Mouse (Mus musculus): ENCODE data around the gene Gfod1. TPM values are rescaled to one million over a fixed set of nuclear protein-coding genes. Genes with fewer than 3 reads are reported as not detected.

Gfod1 gene
- polyA plus RNA-seq, 1 experiment from 2014 or later = 1.2 TPM

DNA sequence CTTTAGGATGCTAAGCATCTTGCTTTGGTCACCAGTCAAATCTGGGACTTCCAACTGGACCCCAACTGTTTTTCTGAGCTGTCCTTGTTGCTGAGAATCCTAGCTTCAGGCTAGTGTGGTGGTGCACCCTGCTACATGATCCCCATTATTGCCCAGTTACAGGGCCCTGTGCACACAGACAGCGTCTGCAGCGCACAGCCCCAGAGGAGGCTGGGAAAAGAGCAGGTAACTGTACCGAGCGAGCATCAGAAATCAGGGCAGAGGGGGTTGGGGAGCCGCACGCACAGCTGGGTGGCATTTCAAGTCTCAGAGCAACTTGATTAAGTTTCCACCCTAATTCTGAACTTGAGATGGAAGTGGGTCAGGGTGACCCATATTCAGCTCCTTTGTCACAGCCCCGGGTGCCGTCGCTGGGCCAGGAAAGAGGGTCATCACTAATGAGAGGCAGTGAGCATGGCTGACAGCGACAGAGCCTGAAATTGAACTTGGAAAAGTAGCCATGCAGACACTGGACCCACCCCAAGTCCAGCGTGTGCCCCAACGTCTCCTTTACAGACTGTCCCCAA is 97.8 kb downstream of the Gfod1 start:
- ATAC-seq (ENCODE audit: insufficient number of reproducible peaks, low FRiP score, low TSS enrichment, low read depth) = no peak
- no peak overlapping the region for H3K27ac ChIP-seq
- H3K4me3 ChIP-seq = no peak overlapping the region
- no peaks in the 10 kb centered on the region for H3K27me3 ChIP-seq
- no peak overlapping the region for H3K4me2 ChIP-seq
- no peaks in the 10 kb centered on the region for H3K36me3 ChIP-seq
- H3K9ac ChIP-seq = no peak overlapping the region
- 84% methylated on average over 12 of the region's 12 CpGs for WGBS
- peaks cover 13% of the 10 kb centered on the region; the same call in 1 of the 2 replicates for H3K4me1 ChIP-seq
- no peaks in the 10 kb centered on the region for H3K9me3 ChIP-seq

DNA sequence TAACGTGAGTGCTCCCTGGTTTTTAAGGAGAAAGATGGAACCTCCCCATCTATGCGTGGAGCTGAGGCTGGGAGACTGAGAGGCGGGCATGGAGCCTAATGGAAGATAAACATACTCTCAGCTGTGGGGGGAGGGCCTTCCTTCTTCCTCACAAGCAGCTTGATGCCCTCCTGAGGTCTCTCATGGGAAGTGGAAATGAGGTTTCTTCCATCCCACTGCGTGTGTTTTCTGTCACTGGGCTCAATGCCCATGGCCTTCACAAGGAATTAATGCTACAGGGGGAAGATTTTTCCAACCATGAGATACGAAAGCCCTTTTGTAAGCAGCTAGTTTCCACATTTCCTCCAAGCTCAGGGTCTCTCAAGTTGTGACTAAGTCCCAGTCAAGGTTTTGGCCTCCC is 100.3 kb downstream of the Gfod1 start:
- H3K27ac ChIP-seq = no peak overlapping the region
- H3K9ac ChIP-seq = no peak overlapping the region
- ATAC-seq (ENCODE audit: insufficient number of reproducible peaks, low FRiP score, low TSS enrichment, low read depth) = no peak

DNA sequence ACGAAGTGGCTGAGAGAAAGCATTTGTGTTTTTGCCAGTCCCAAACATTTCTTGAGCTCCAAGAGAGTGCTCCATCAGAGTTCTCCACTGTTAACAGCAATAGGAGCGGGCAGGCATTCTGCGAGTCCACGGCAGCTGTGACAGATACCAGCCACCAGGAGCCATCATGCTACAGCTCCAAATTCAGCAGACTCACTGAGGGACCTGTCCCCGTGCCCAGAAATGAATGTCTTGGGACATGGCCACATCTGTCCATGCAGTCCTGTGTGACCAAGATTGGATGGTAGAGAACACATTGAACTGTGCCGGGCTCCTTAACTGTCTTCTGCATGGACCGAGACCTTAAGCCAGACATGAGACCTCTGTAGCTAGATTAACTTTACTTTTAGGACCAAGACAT is 100.7 kb downstream of the Gfod1 start:
- no peak for ATAC-seq (ENCODE audit: insufficient number of reproducible peaks, low FRiP score, low TSS enrichment, low read depth)
- H3K36me3 ChIP-seq = peaks cover 3% of the 10 kb centered on the region; the same call in 1 of the 2 replicates
- no peak overlapping the region for H3K4me2 ChIP-seq
- H3K4me1 ChIP-seq = peaks cover 3% of the 10 kb centered on the region; the same call in 1 of the 2 replicates
- no peak overlapping the region for H3K9ac ChIP-seq
- H3K27me3 ChIP-seq = no peaks in the 10 kb centered on the region
- no peaks in the 10 kb centered on the region for H3K9me3 ChIP-seq
- H3K27ac ChIP-seq = no peak overlapping the region
- H3K4me3 ChIP-seq = no peak overlapping the region
- WGBS = 85% methylated on average over 7 of the region's 7 CpGs

More for the DNA sequence above, 100.3 kb downstream of the Gfod1 start:
- Histone ChIP-seq H3K36me3 (peaks cover 3% of the 10 kb centered on the region; the same call in 1 of the 2 replicates), H3K9me3 (no peaks in the 10 kb centered on the region), H3K27me3 (no peaks in the 10 kb centered on the region), H3K4me1 (peaks cover 3% of the 10 kb centered on the region; the same call in 1 of the 2 replicates), H3K4me2 (no peak overlapping the region), H3K4me3 (no peak overlapping the region)
- WGBS = 66% methylated on average over 5 of the region's 5 CpGs

DNA sequence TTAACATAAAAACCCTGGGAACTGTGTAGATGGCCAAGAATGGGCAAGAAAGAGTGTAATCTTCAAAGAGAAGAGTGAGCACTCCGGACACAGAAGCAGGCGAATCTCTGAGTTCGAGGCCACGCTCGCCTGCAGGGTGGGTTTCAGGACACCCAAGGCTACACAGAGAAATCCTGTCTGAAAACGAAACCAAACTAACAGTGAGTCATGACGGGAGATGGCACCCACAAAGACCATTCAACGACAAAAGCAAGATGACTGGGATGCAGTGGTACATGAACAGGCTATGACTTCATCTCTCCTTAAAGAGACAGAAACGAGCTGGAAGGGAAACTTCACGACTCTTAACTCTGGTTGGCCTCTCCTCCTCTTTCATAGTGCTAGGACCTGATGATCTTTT is 101.6 kb downstream of the Gfod1 start:
- no peak overlapping the region for H3K9ac ChIP-seq
- H3K27ac ChIP-seq = no peak overlapping the region
- peaks cover 3% of the 10 kb centered on the region; the same call in 1 of the 2 replicates for H3K36me3 ChIP-seq
- no peak overlapping the region for H3K4me2 ChIP-seq
- peaks cover 3% of the 10 kb centered on the region; the same call in 1 of the 2 replicates for H3K4me1 ChIP-seq
- no peak overlapping the region for H3K4me3 ChIP-seq
- WGBS = 82% methylated on average over 10 of the region's 10 CpGs
- ATAC-seq (ENCODE audit: insufficient number of reproducible peaks, low FRiP score, low TSS enrichment, low read depth) = no peak
- no peaks in the 10 kb centered on the region for H3K9me3 ChIP-seq
- no peaks in the 10 kb centered on the region for H3K27me3 ChIP-seq

DNA sequence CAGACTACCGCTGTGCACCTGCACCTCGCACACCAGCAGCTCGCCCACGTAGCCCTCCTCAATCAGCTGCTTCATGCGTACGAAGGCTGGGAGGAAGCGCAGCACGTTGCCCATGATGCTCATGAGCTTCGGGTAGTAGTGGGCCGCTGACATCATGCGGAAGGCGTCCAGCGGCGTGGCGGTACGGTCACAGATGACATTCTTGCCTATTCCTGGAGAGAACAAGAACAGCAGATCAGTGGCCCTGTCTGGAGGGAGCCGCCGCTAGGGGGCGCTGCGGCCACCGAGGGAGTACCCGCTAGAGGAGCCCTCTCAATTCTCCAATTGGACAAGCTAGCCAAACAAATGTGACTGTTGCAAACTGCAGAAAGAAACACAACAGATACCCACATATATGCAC is 102.9 kb downstream of the Gfod1 start:
- no peak for ATAC-seq (ENCODE audit: insufficient number of reproducible peaks, low FRiP score, low TSS enrichment, low read depth)
- Histone ChIP-seq H3K4me2 (no peak overlapping the region), H3K27ac (no peak overlapping the region), H3K9me3 (no peaks in the 10 kb centered on the region), H3K36me3 (peaks cover 3% of the 10 kb centered on the region; the same call in 1 of the 2 replicates), H3K4me3 (no peak overlapping the region), H3K4me1 (peaks cover 3% of the 10 kb centered on the region; the same call in 1 of the 2 replicates), H3K9ac (no peak overlapping the region), H3K27me3 (no peaks in the 10 kb centered on the region)
- 44% methylated on average over 22 of the region's 22 CpGs for WGBS

DNA sequence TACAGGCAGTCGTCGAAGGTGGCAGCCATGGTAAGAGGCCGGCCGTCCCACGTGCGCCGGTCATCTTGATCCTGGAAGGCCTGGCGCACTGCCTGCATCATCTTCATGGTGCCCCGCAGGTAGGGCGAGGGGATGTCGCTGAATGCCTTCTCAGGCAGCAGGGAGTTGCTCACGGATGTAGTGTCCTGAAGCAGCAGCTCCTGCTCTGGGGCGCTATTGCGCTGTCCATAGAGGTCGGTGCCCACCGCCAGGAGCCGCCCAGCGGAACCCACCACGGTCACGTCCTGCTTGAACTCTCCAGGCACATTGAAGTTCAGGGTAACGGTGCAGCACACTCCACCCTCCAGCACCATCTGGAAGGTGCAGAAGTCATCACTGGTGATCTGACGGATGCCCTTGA is 103.5 kb downstream of the Gfod1 start:
- Histone ChIP-seq H3K4me3 (no peak overlapping the region), H3K27ac (no peak overlapping the region), H3K36me3 (peaks cover 3% of the 10 kb centered on the region; the same call in 1 of the 2 replicates), H3K9ac (no peak overlapping the region), H3K9me3 (no peaks in the 10 kb centered on the region), H3K4me2 (no peak overlapping the region), H3K27me3 (no peaks in the 10 kb centered on the region), H3K4me1 (peaks cover 3% of the 10 kb centered on the region; the same call in 1 of the 2 replicates)
- 77% methylated on average over 22 of the region's 22 CpGs for WGBS
- no peak for ATAC-seq (ENCODE audit: insufficient number of reproducible peaks, low FRiP score, low TSS enrichment, low read depth)

DNA sequence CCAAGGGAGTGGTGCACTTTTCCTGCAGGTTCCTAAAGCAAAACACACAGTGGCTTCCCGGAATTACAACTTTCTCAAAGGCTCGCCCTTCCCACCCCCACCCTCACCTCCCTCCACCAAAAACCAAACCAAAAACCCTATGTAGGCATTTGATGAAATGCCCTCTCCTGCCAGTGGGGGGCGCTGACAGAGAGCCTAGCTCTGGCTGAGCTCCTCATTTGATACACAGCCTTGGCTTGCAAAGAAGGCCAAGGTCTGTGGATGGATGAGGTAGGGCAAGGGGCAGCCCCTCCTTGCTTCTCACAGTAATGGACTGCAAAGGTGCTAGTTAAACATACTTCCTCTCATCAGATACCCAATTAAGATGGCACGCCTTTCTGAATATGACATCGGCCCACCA is 104.2 kb downstream of the Gfod1 start:
- 67% methylated on average over 5 of the region's 5 CpGs for WGBS
- peaks cover 3% of the 10 kb centered on the region; the same call in 1 of the 2 replicates for H3K36me3 ChIP-seq
- ATAC-seq (ENCODE audit: insufficient number of reproducible peaks, low FRiP score, low TSS enrichment, low read depth) = no peak
- no peak overlapping the region for H3K27ac ChIP-seq
- no peak overlapping the region for H3K4me3 ChIP-seq
- H3K9me3 ChIP-seq = no peaks in the 10 kb centered on the region
- H3K4me2 ChIP-seq = no peak overlapping the region
- H3K9ac ChIP-seq = no peak overlapping the region
- no peaks in the 10 kb centered on the region for H3K27me3 ChIP-seq
- peaks cover 3% of the 10 kb centered on the region; the same call in 1 of the 2 replicates for H3K4me1 ChIP-seq

DNA sequence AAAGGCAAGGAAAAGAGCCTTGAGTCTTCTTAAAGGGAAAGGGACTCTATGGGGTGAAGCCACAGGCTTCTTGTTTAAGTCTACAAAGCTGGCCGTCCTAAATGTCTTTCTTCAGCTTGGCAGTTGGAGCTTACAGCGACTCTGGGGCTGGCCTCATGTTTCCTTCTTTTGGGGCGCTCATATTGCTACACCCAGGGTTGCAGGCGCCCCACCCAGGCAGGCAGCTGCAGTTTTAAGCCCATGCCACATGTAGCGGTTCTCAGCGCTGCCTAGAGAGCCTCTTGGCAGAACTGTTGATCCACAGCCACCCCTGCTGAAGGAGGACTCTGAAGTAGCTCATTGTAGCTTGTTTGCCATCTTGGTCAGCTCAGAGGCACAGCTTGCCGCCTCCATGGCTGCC is 104.7 kb downstream of the Gfod1 start:
- Histone ChIP-seq H3K27me3 (no peaks in the 10 kb centered on the region), H3K27ac (no peak overlapping the region), H3K4me2 (no peak overlapping the region), H3K4me1 (peaks cover 3% of the 10 kb centered on the region; the same call in 1 of the 2 replicates), H3K9ac (no peak overlapping the region), H3K9me3 (no peaks in the 10 kb centered on the region), H3K4me3 (no peak overlapping the region), H3K36me3 (peaks cover 3% of the 10 kb centered on the region; the same call in 1 of the 2 replicates)
- no peak for ATAC-seq (ENCODE audit: insufficient number of reproducible peaks, low FRiP score, low TSS enrichment, low read depth)
- 82% methylated on average over 7 of the region's 7 CpGs for WGBS

DNA sequence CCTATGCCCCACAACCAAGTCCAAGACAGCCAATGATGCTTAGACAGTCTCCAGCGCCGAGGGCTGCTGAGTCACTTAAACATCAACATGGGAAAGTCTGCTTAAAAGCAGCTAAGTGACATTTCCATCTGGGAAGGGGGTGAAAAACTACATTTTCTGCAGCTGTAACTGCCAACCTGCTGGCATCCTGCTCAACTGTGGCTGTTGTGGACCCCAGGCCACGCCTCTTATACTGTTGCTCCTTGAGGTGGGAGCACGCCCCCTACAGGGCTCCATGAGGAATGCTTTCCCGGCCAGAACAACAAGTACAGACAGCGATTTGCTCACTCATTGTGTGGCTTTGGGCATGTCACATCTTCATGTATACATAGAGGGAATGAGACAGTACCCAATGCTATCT is 106.8 kb downstream of the Gfod1 start:
- no peak overlapping the region for H3K9ac ChIP-seq
- no peaks in the 10 kb centered on the region for H3K27me3 ChIP-seq
- no peak overlapping the region for H3K4me2 ChIP-seq
- H3K4me3 ChIP-seq = no peak overlapping the region
- ATAC-seq (ENCODE audit: insufficient number of reproducible peaks, low FRiP score, low TSS enrichment, low read depth) = no peak
- peaks cover 3% of the 10 kb centered on the region; the same call in 1 of the 2 replicates for H3K36me3 ChIP-seq
- H3K4me1 ChIP-seq = no peaks in the 10 kb centered on the region
- H3K27ac ChIP-seq = no peak overlapping the region
- whole genome bisulfite sequencing = 67% methylated on average over 6 of the region's 6 CpGs
- H3K9me3 ChIP-seq = no peaks in the 10 kb centered on the region

DNA sequence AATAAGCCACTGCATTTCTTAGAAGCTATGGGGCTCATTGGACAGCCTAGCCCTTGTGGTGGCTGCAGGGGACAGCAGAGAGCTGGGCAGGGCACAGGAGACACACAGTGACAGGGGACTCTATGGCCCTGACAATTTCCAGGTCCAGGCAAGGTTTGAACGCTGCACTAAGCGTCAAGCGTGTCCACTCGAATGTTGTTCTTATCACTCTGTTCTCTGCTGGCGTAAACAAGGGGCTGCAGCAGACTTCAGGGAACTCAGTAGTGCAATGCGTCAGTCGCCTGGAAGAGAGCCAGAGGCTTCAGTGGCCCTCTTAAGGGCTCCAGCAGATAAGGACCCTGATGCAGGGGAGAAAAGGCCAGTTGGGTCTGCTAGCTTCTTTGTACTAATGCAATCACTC is 108.0 kb downstream of the Gfod1 start:
- Histone ChIP-seq H3K4me1 (peaks cover 3% of the 10 kb centered on the region; the same call in 1 of the 2 replicates), H3K27me3 (no peaks in the 10 kb centered on the region), H3K36me3 (peaks cover 3% of the 10 kb centered on the region; the same call in 1 of the 2 replicates), H3K9me3 (no peaks in the 10 kb centered on the region), H3K9ac (no peak overlapping the region), H3K4me2 (no peak overlapping the region), H3K4me3 (no peak overlapping the region), H3K27ac (no peak overlapping the region)
- 38% methylated on average over 7 of the region's 7 CpGs for WGBS
- ATAC-seq (ENCODE audit: insufficient number of reproducible peaks, low FRiP score, low TSS enrichment, low read depth) = no peak

DNA sequence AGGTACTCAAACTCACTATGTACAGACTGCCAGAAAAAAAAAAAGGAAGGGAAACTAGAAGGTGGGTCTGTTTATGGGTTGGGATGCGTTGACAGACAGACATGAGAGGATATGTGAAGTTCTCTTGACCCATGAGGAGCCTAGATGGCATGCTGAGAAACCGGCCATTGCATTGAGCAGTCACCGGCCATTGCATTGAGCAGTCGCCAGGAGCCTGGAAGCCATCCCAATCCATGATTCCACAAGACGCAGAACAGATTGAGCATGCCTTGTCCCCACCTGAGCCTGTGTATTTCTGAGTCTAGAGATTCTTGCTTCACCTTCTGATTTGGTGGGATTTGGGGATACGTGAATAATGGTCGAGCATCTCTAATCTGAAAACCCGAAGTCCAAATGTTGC is 110.0 kb downstream of the Gfod1 start:
- Histone ChIP-seq H3K9ac (no peak overlapping the region), H3K36me3 (no peaks in the 10 kb centered on the region), H3K27ac (no peak overlapping the region), H3K4me1 (peaks cover 3% of the 10 kb centered on the region; the same call in 1 of the 2 replicates), H3K4me3 (no peak overlapping the region), H3K4me2 (no peak overlapping the region), H3K9me3 (no peaks in the 10 kb centered on the region), H3K27me3 (no peaks in the 10 kb centered on the region)
- ATAC-seq (ENCODE audit: insufficient number of reproducible peaks, low FRiP score, low TSS enrichment, low read depth) = no peak
- WGBS = 93% methylated on average over 8 of the region's 8 CpGs

DNA sequence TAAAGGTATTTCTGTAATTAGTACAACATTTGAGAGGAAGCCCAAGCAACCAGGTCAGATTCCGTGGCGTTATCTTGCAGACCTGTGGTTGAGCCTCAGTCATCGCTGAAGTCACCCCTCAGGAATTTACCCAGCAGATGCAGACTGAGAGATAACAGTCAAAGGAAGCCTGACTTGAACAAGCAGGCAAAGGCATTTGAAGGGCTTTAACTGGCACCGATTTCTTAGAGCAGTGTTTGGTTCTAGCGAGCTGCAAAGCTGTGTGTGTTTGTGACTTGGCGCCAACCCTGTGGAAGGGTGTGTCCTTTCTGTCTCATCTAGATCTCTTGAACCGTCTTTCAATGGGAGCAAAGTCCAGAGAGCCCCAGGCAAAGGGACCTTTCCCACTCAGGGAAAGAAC is 110.7 kb downstream of the Gfod1 start:
- Histone ChIP-seq H3K9ac (no peak overlapping the region), H3K4me3 (no peak overlapping the region), H3K4me2 (no peak overlapping the region), H3K4me1 (peaks cover 3% of the 10 kb centered on the region; the same call in 1 of the 2 replicates), H3K27me3 (no peaks in the 10 kb centered on the region), H3K27ac (no peak overlapping the region), H3K36me3 (no peaks in the 10 kb centered on the region), H3K9me3 (no peaks in the 10 kb centered on the region)
- 42% methylated on average over 7 of the region's 7 CpGs for WGBS
- ATAC-seq (ENCODE audit: insufficient number of reproducible peaks, low FRiP score, low TSS enrichment, low read depth) = no peak

Measured in limb, embryonic 15.5 days (tissue).